Mouse (Mus musculus) cerebellum, postnatal 10 days (tissue): ENCODE data around the gene Sccpdh.
A peak's percentile ranks its signal among the peaks of the same experiment; 100 is the strongest.

Experiments
- DNase-seq, 2 experiments: peaks; one replicate each; pipeline ENCODE4 v3.0.0; 2021; ENCODE audit warnings: mixed read lengths in 2 of 2

Gene Sccpdh

GRCm38 (mm10) chr1:179734500-179735474 is 66.8 kb downstream of the Sccpdh start:
- peak; percentile 81 to 84 for DNase-seq

GRCm38 (mm10) chr1:179736483-179736882 is 68.5 kb downstream of the Sccpdh start:
- no peak for DNase-seq
